Mouse (Mus musculus): ENCODE results near the gene Cck. TPM values are rescaled to one million over a fixed set of nuclear protein-coding genes. Genes with fewer than 3 reads are reported as not detected.
"Not testable (repeated sequence)": the region's sequence is repeated elsewhere in the genome, so short reads cannot be mapped to it uniquely, and the experiment has no call there.

Gene Cck
- polyA plus RNA-seq, 1 experiment from 2014 or later, result 1.7 TPM

- Histone ChIP-seq H3K27me3 (ENCODE audit: insufficient read depth, poor library complexity, severe bottlenecking) (no peaks in the 10 kb centered on the region), H3K36me3 (peaks cover 92% of the 10 kb centered on the region), H3K4me1 (replicated peaks) (no peaks in the 10 kb centered on the region; the same call in 1 of the 2 replicates), H3K9me3 (no peaks in the 10 kb centered on the region), H3K27ac (no peak overlapping the region), H3K4me3 (no peak overlapping the region)
- DNase-seq (ENCODE audit: low spot score), result no peak
- 87% methylated on average over 3 of the region's 3 CpGs for WGBS
Observed at GRCm38 (mm10) chr9:121454891-121455290, 40.6 kb downstream of the Cck start.

GRCm38 (mm10) chr9:121452342-121452942, 43.1 kb downstream of the Cck start:
- not testable (repeated sequence) for H3K4me3 ChIP-seq; H3K27me3 ChIP-seq (ENCODE audit: insufficient read depth, poor library complexity, severe bottlenecking); H3K27ac ChIP-seq; DNase-seq (ENCODE audit: low spot score); H3K9me3 ChIP-seq; H3K4me1 ChIP-seq (replicated peaks)
- peaks cover 99% of the 10 kb centered on the region for H3K36me3 ChIP-seq
- WGBS, result 56% methylated on average over 9 of the region's 9 CpGs

- 91% methylated on average over 13 of the region's 13 CpGs for WGBS
- DNase-seq (ENCODE audit: low spot score), result no peak
Observed at GRCm38 (mm10) chr9:121446431-121446831, 49.1 kb downstream of the Cck start.

GRCm38 (mm10) chr9:121445364-121445763, 50.1 kb downstream of the Cck start:
- Histone ChIP-seq H3K27ac (no peak overlapping the region), H3K27me3 (ENCODE audit: insufficient read depth, poor library complexity, severe bottlenecking) (no peaks in the 10 kb centered on the region), H3K4me1 (replicated peaks) (peaks cover 5% of the 10 kb centered on the region), H3K4me3 (no peak overlapping the region), H3K36me3 (peaks cover 100% of the 10 kb centered on the region), H3K9me3 (no peaks in the 10 kb centered on the region)
- 88% methylated on average over 2 of the region's 2 CpGs for WGBS
- DNase-seq (ENCODE audit: low spot score), result no peak

More at GRCm38 (mm10) chr9:121446431-121446831, 49.1 kb downstream of the Cck start:
- Histone ChIP-seq H3K36me3 (peaks cover 100% of the 10 kb centered on the region), H3K4me1 (replicated peaks) (peaks cover 5% of the 10 kb centered on the region), H3K4me3 (no peak overlapping the region), H3K27ac (no peak overlapping the region), H3K27me3 (ENCODE audit: insufficient read depth, poor library complexity, severe bottlenecking) (no peaks in the 10 kb centered on the region), H3K9me3 (no peaks in the 10 kb centered on the region)

- Histone ChIP-seq H3K9me3 (no peaks in the 10 kb centered on the region), H3K4me1 (replicated peaks) (peaks cover 5% of the 10 kb centered on the region), H3K27me3 (ENCODE audit: insufficient read depth, poor library complexity, severe bottlenecking) (no peaks in the 10 kb centered on the region), H3K36me3 (peaks cover 93% of the 10 kb centered on the region), H3K4me3 (no peak overlapping the region), H3K27ac (no peak overlapping the region)
- no peak for DNase-seq (ENCODE audit: low spot score)
- WGBS, result 86% methylated on average over 3 of the region's 3 CpGs
Observed at GRCm38 (mm10) chr9:121444367-121444707, 51.2 kb downstream of the Cck start.

GRCm38 (mm10) chr9:121443696-121444366, 51.7 kb downstream of the Cck start:
- Histone ChIP-seq H3K27me3 (ENCODE audit: insufficient read depth, poor library complexity, severe bottlenecking) (no peaks in the 10 kb centered on the region), H3K9me3 (no peaks in the 10 kb centered on the region), H3K4me1 (replicated peaks) (peaks cover 5% of the 10 kb centered on the region), H3K27ac (no peak overlapping the region), H3K4me3 (no peak overlapping the region), H3K36me3 (peaks cover 88% of the 10 kb centered on the region)
- 72% methylated on average over 31 of the region's 31 CpGs for WGBS
- DNase-seq (ENCODE audit: low spot score), result peak; percentile 13

GRCm38 (mm10) chr9:121442145-121442544, 53.3 kb downstream of the Cck start:
- no peak overlapping the region for H3K4me3 ChIP-seq
- no peaks in the 10 kb centered on the region for H3K27me3 ChIP-seq (ENCODE audit: insufficient read depth, poor library complexity, severe bottlenecking)
- peaks cover 71% of the 10 kb centered on the region for H3K36me3 ChIP-seq
- no peak for DNase-seq (ENCODE audit: low spot score)
- no peak overlapping the region for H3K27ac ChIP-seq
- 90% methylated on average over 1 of the region's 1 CpGs for WGBS
- no peaks in the 10 kb centered on the region for H3K9me3 ChIP-seq
- peaks cover 5% of the 10 kb centered on the region for H3K4me1 ChIP-seq (replicated peaks)

Other genes starting within 250 kb of the Cck start
- 123 and 131 TPM in 2 replicates for gene Ulk4, start 218.5 kb downstream of the Cck start, polyA plus RNA-seq (2016; fragmentation: Nextera tagmentation; extraction: Ambion mirVana)
- 24.1 and 33.1 TPM in 2 replicates for gene Trak1, start 198.2 kb downstream of the Cck start, polyA plus RNA-seq (2016; fragmentation: Nextera tagmentation; extraction: Ambion mirVana)
- not detected in 2 replicates for gene Lyzl4, start 146.4 kb upstream of the Cck start, polyA plus RNA-seq (2016; fragmentation: Nextera tagmentation; extraction: Ambion mirVana)
- 0.41 and 0.43 TPM in 2 replicates for gene Vipr1, start 147.0 kb upstream of the Cck start, polyA plus RNA-seq (2016; fragmentation: Nextera tagmentation; extraction: Ambion mirVana)
- 17.8 and 18.2 TPM in 2 replicates for gene Sec22c, start 209.8 kb upstream of the Cck start, polyA plus RNA-seq (2016; fragmentation: Nextera tagmentation; extraction: Ambion mirVana)
- 103 and 112 TPM in 2 replicates for gene Ss18l2, start 214.6 kb upstream of the Cck start, polyA plus RNA-seq (2016; fragmentation: Nextera tagmentation; extraction: Ambion mirVana)
- 45.9 and 57.6 TPM in 2 replicates for gene Nktr, start 223.5 kb upstream of the Cck start, polyA plus RNA-seq (2016; fragmentation: Nextera tagmentation; extraction: Ambion mirVana)